Mouse (Mus musculus): Measurements from ENCODE around the gene Ankrd39.

Ankrd39 gene

DNA sequence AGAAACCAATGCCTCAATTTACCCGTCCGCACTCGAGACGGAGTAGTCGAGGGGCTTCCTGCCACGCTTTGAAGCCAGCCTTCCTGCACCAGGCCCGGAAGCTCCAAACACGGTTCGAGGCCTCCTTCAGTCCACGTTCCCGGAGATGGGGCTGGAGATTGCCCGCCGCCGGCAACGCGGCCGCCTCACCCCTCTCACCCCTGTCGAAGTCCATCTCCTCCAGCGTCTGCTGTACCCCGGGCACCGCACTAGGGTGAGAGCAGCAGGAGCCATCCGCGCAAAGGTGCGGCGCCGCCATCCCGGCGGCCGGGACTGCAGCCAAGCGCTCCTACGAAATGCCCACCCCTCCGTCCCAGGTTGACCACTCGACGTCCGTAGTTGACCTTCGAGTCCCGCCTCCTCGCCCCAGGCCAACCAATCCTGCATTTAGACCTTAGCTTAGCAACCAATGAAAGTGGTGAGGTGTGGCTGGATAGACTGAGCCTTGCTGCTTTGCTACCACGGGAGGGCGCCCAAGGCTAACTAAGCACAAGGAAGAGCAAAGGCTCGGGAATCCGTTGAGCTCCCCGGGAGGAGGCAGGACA lies at the start of gene Ankrd39:
Gene Ankrd39, minus strand, starts transcription at position 558 of the 584 bp plus-strand sequence.
- in situ Hi-C loops (cut with MboI; ENCODE audit: low sequenced_read_pairs): no loop called here

DNA sequence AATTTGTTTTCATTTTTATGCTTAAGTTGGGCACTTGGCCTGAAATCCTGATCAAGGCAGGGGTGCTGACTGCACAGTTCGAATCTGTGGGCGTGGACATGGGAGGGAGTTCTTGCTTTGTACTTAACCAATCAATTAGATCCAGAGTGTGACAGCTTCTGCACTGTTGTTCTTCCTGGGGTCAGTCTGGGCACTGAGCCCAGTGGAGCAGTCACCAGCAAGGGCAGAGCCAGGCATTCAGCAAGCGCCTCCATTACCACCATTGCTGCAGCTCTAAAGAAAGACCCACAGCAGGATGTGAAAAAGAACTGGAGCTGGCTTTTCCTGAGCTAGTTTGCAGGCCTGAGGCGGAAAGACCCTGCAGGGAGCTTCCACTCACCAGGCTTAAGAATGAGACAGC lies 48.9 kb upstream of the Ankrd39 start:
- in situ Hi-C loops (cut with MboI; ENCODE audit: low sequenced_read_pairs): no loop called here

DNA sequence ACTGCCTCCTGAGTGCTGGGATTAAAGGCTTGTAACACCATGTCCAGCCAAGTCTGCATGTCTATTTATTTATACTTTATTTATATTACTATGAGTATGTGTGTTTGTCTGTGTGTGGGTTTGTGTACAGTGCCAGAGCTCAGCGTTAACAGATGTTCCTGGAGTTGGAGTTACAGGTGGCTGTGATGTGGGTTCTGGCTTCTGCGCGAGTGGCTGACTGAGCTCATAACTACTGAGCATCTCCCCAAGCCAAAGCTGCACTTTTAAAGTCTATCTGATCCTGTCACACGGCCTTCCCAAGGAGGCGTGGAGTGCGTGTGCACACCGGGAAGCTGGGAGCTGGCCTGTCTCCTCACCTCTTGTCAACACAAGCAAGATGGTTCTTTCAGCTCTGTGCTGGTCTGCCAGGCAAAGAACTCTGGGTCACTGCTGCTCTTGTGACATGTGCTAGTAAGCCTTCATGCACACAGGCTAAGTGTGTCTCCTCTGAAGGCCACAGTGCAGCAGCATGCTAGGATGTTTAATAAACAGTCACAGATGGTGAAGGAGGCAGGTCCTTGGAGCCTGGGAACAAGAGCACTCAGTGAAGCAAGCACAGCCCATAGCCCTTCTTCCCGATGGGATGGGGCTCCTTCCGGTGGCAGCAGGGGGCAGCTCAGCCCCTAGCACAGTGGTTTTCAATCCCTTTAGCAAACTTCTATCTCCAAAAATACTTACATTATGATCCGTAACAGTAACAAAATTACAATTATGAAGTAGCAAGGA lies 48.1 kb upstream of the Ankrd39 start:
- in situ Hi-C loops (cut with MboI; ENCODE audit: low sequenced_read_pairs): no loop called here

DNA sequence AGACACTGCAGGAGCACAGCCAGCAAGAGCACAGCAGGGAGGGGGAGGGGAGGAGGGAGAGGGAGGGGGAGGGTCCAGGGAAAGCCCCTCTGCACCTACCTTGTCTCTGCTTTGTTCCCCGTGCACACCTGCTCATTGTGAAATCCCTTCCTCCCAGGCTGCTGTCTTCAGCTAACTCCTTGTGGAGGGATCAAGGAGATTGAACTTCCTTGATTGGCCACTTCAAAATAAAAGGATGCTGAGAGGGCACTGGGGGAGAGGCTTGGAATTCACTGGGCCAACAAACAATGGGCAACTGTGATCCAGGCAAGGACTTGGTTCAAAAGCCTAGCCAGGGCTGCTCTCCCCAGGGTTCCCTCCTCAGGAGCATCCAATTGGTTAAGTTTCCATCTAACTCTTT lies 45.9 kb upstream of the Ankrd39 start:
- in situ Hi-C loops (cut with MboI; ENCODE audit: low sequenced_read_pairs): no loop called here

DNA sequence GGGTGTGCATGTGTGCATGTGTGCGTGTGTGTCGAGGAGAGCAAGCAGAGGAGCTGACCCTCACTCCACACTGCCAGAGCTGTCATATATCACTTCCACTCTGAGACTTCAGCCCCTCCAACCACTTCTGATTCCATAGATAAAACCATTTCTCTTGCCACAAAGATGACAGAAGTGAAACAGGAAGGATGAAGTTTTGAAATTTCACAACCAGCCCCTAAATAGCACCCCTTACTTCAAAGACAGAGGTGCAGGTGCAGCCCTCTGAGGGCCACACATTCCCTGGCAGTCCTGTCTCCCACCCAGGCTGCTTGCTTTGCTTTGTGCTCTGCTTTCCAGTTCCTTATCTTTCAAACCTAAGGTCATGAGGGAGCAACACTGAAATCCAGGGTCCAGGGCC lies 44.2 kb upstream of the Ankrd39 start:
- in situ Hi-C loops (cut with MboI; ENCODE audit: low sequenced_read_pairs): no loop called here

DNA sequence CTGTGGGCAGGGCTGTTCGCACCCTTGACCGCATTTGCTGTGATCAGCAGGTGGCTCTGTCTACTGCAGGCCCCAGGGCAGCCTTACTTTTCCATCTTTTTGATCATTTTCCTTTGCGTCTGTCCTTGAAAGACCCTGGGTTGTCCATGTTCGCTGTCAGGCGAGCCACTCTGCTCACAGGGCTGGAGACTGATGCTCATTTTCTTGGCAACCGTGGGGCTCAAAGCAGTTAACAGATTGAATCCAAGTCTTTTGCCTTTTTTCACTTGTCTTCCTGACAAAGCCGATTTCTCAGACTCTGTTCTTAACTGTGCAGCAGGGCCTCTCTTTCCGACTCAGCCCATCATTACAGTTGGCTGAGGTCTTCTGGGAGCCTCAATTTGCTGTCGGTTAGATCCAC lies 43.4 kb upstream of the Ankrd39 start:
- in situ Hi-C loops (cut with MboI; ENCODE audit: low sequenced_read_pairs): no loop called here

DNA sequence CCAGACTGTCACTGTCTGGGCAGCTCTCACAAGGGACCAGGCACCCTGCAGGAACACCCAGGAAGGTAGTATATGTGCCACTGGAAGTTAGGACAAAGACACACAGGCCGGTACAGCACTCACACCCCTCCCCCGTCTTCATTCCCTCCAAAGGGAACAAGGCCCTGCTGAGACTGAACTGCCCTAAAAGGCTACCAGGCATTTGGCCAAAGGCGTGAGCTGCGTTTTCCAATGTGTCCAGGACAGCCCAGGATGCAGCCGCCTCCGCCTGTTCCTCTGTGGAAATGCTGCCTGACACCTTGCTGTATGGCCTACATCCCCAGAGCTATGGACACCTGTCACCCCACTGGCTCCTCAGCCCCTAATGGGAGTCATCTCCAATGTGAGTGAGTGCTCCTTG lies 42.2 kb upstream of the Ankrd39 start:
- in situ Hi-C loops (cut with MboI; ENCODE audit: low sequenced_read_pairs): no loop called here

DNA sequence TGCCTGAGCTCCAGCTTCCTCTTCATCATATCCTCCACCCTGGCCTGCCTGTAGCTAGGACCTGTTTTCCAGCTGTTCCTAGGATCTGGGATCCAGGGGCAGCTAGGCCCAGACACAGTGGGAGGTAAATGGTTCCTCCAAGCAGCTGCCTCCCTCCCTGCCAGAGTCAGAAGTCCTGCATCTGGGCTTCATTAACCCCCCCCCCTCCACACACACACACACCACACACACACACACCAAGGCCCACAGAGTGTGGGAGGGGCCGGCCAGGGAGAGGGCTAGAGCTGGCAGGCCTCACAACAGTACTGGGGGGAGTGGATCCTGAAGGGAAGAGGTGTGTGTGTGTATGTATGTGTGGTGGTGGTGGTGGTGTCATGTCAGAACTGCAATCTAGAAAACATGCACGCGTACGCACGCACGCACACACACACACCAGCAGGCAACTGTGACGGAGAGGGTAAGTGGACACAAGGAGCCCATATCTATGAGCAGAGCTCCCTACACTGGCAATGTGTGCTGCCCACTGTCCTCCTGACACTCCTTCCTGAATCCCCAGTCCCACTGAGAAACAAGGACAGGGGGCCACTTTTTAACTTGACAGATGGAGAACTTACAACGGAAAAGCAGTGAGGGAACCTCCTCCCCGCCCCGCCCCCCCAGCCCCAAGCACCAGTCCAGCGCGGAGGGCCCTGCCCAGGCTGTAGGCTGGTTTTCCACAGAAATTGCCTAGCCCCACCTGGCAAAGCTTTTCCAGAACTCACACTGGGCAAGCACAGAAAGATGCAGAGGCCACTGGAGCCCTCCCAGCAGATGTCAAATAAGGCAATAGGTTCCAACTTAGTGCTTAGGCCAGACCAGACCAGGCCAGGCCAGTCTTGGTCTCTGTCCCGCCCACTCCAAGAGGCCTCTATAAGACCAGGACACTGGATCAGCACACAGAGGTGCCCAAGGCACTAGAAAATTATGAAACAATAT lies 41.5 kb upstream of the Ankrd39 start:
- in situ Hi-C loops (cut with MboI; ENCODE audit: low sequenced_read_pairs): no loop called here

DNA sequence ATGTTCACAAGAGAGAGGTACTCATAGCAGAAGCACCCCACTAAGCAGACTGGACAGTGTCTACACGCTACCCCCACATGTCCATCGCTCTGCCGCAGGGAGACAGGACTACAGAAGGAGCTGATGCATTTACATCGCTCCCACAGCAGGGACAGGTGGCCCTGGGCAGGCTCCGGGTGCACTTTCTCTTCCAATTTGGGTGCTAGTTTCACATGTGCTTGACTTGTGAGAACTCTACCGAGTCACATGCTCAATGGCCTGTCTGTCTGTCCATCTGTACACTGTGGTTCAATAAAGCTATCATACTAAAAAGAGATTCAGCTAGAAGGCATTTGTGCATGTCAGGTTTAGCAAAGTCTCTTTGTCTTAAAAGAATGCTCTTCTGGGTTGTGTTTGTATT lies 40.6 kb upstream of the Ankrd39 start:
- in situ Hi-C loops (cut with MboI; ENCODE audit: low sequenced_read_pairs): no loop called here

DNA sequence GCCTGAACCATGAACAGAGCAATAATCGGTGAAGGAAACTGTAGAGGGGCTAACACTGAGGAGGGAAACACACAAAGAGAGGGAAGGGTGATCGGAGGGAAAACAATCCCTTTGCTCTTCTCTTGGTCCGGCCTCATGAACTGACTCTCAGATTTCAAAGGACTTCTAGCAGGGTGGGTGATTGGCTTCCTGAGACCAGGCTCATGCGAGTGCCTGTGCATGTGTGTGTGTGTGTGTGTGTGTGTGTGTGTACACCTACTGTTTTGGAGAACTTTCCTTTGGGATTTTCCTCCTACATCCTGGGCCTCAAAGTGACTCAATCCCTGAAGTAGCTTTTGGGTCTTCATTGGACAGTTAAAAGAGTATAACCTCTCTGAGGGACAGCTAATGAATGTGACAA lies 39.0 kb upstream of the Ankrd39 start:
- in situ Hi-C loops (cut with MboI; ENCODE audit: low sequenced_read_pairs): no loop called here

DNA sequence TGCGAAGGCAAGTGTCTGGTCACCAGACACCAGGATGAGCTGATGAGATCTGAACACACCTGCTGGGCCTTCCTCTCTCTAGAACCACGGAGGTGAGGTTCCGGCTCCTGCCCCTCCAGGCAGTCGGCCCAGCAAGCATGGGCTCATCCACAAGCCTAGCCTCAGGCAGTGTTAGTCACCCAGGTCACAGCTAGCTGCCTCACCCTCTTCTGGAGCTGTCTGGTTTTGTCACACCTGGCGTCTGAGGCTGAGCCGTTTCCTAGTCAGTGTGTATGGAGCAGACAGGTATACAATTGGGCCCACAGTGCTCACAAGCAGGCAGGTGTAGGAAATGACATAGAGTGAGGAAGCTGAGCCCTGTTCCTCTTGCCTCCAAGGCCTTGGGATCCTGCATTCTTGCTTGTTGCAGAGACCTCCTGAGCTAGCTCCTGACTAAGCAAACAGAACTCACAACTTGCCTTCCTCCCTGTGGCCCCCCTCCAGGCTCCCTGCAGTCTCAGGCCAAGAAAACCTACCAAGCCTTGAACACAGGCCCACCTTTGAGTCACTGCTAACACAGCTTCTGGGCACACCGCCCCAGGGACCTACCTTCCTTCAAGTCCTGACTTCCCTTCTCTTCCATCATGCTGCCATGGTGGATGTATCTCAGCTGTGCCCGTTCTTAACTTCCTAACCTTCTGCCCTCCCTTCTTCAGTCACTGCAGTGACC lies 36.3 kb upstream of the Ankrd39 start:
- in situ Hi-C loops (cut with MboI; ENCODE audit: low sequenced_read_pairs): no loop called here

DNA sequence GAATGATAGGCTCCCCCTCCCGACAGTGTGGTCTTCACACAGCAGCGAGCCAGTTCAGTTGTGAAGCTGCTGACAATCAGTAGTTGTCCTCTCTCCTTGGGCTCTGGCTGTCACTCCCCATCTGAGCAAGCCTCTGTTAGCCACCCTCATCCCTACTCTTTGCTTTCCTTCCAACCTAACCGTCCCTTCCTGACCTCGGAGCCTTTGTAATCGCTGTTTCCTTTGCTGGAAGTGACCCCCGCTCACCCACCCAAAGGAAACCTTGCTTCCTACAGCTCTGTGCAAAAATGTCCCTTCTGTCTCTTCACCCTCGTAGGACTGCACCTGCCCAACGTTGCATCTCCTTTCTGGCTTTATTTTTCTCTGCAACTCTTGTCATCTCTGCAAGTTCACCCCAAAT lies 35.0 kb upstream of the Ankrd39 start:
- in situ Hi-C loops (cut with MboI; ENCODE audit: low sequenced_read_pairs): no loop called here

DNA sequence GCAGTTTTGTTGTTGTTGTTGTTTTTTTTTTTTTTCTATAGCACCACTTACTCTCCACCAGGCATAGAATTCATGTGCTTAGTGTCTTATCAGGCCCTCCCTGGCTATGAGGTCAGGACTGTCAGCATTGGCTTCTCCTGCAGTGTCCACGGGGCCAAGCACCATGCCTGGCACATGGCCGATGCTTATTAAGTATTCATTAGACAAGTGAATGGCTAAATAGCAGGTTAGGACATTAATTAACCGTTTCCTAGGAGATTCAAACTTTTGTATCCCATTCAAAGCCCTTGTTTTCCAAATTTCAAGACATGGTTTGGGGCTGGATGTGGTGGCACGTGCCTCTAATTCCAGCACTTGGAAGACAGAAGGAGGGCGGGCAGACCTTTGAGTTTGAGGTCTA lies 34.0 kb upstream of the Ankrd39 start:
- in situ Hi-C loops (cut with MboI; ENCODE audit: low sequenced_read_pairs): no loop called here

DNA sequence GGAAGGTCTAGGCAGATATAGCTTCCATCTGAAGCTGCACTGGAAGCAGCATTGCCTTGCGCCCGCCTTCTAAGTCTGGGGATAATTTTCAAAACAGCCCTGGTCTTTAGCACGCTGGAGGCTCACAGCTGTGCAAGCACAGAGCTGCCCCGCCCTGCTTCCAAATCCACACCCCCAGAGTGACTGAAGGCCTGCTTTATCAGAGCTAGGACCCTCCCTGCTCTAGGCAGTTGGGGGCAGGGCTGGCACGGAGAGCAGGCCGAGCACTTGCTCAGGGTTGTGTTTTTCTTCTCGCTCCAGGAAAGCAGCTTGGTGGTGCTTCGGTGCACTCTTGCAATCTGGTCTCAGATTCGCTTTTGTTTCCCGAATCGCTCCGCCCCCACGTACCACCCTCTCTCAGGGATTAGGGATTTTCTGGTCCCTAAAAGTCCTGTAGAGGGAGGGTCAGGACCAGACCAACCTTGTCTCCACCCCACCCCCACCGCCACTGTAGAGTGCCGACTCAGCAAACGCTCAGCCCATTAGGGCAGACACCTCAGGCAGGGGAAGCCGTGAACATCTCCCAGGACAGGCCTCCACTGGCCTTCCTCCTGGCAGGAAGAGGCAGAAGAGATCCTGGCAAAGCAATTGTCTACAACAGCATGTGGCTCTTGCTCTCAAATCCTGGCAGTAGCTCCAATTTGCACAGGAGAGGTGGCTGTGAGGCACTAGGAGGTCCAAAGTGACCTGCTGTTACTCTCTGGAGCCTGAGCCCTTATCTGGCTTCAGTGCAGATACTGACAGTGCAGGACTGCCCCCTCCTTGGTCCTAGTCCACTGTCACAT lies 33.4 kb upstream of the Ankrd39 start:
- in situ Hi-C loops (cut with MboI; ENCODE audit: low sequenced_read_pairs): no loop called here

DNA sequence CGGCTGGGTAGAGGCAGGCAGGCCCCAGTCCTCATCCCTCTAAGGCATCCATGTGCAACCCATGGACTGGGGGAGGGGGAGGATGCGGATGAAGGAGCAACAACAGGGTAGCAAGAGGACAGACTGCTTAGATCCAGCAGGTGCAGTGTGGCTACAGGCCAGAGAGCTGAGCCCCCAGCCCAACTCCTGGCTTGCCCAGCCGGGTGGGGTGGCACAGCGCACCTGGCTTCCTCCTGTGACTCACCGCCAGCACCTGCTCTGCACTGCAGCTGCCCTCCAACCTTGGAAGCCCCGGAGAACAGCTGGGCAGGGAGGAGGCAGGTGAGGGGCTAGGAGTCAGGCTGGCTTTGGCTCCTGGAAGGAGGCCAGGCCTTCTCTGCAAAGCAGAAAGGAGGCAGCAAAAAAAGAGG lies 32.7 kb upstream of the Ankrd39 start:
- in situ Hi-C loops (cut with MboI; ENCODE audit: low sequenced_read_pairs): no loop called here

DNA sequence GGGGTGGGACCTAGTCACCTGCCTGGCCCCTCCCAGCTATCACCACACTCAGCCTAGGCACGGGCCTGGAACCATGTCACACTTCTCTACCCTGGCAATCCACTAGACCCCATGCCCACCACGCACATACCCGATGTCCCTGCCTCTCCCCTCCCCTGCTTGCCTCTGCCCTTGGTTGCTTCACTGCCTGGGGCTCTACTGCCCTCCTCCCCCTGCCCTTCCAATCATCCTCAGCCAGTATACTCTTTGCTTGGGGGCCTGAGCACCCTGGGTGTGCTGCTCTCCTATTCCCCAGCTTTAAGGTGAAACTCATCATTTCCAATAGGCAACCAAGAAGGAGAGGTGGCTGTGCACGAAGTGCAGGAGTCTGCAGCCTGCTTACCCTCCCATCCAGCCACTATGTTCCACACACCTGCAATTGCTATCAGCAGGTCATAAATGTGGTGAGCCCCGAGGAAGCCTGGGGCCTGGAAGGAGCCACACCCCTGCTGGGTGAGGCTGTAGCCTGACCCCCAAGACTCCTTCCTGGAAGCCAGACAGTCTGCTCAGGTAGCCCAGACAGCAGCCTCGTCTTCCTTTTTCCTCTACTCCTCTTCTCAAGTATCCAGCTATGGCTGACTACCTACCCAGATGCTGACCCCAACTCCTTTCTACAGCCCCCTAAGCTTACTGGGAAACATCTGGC lies 29.9 kb upstream of the Ankrd39 start:
- in situ Hi-C loops (cut with MboI; ENCODE audit: low sequenced_read_pairs): no loop called here

DNA sequence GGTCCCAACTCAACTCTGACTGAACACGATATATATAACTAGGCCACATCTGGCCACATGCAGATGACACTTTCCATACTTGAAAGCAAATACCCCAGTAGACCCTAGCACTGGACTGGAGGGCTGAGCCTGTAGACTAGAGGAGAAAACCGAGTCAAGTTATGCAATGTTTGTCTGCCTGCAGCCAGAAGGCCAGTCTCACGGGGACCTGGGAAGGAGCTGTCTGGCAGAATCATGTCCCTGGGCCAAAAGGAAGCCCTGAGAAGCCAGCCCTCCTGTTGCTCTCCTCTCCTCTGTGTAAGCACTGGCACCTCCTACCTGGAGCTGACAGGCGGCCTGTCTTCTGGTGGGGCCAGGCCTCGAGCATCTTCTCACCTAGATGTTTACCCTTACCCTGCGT lies 28.1 kb upstream of the Ankrd39 start:
- in situ Hi-C loops (cut with MboI; ENCODE audit: low sequenced_read_pairs): no loop called here

DNA sequence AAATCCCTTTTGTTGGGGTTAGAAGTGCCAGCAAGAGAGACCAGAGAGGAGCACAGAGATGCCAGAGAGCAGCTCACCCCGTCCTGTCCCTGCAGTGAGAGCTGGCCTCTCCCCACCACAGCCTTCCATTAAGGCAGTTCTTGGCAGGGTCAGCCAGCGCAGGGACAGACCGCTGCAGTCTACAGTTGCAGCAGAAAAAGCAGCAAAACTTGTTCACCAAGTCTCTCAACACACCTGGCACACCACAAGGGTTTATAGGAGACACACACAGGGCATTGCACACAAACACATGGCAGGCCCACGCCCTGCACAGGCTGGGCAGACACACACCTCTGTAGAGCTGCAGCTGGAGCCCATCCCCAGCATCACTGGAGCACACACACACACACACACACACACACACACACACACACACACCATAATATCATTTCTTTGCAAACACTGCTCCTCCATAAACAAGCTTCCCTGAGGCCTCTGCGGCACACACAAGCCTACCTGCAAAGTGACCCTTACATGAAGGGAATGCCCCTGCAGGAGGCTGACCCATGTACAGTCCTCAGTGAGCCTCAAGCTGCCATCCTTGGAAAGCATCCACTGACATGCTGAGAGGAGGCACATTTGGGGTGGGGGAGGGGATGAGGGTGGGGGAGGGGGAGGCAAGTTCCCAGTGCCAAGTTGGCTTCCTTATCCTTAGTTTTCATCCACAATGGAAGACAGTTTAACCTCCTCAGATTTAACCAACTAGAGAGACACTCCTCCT lies 27.1 kb upstream of the Ankrd39 start:
- in situ Hi-C loops (cut with MboI; ENCODE audit: low sequenced_read_pairs): no loop called here

DNA sequence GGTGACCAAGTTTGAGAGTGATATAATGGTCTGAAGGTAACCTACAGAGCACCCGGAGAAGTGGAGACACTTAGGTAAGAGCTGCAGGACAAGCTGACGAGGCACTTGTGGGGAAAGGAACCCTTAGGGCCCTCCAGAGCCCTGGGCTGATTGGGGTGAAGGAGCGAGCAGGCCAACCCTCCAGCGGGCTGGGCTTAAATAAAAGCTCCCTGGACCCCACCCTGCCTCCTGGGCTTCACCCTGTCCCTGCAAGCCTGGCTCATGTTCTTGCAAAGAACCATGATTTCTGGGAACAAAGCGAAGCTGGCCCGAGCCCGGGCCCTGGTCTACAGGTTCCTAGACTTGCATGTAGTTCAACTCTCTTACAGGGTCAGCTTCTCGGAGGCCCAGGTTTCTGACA lies 26.3 kb upstream of the Ankrd39 start:
- in situ Hi-C loops (cut with MboI; ENCODE audit: low sequenced_read_pairs): no loop called here
